Mouse (Mus musculus): ENCODE measurements around the gene Mmp19. TPM values are rescaled to one million over a fixed set of nuclear protein-coding genes. Genes with fewer than 3 reads are reported as not detected.

The Mmp19 gene
- polyA plus RNA-seq, 1 experiment from 2014 or later: 0.59 TPM

DNA sequence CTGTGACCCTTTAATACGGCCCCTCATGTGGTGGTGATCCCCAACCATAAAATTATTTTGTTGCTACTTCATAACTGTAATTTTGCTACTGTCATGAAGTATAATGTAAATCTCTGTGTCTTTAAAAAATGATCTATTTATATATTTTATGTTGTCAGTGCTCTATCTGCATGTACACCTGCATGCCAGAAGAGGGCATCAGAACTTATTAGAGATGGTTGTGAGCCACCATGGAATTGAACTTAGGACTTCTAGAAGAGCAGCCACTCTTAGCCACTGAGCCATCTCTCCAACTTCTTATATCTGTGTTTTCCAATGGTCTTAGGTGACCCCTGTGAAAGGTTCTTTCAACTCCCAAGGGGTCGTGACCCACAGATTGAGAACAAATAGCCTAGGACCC, 17.8 kb upstream of the Mmp19 start:
- Histone ChIP-seq H3K4me2 (no peak overlapping the region), H3K4me3 (no peak overlapping the region), H3K9ac (no peak overlapping the region), H3K4me1 (replicated peaks) (no peaks in the 10 kb centered on the region), H3K27me3 (no peaks in the 10 kb centered on the region), H3K9me3 (no peaks in the 10 kb centered on the region), H3K27ac (replicated peaks) (no peak overlapping the region), H3K36me3 (peaks cover 3% of the 10 kb centered on the region; the same call in 1 of the 2 replicates)
- 89% methylated on average over 2 of the region's 2 CpGs for WGBS
- no peak for ATAC-seq (ENCODE audit: low read depth)

DNA sequence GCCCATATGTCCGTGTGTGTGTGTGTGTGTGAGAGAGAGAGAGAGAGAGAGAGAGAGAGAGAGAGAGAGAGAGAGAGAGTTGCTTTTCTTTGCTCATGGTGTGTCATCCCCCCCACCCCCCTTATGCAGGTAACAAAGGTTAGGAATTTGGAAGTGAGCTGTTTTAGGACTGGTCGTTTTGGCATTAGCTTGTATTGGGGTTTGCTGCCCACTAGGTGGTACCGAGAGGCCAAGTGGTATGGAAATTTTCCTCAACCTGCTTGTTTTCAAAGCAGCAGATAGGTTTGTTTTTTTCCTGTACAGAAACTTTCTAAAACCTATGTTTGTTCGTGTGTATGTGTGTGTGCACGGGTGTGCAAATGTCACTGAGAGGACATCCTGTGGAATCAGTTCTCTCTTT, 17.0 kb upstream of the Mmp19 start:
- no peak overlapping the region for H3K27ac ChIP-seq (replicated peaks)
- ATAC-seq (ENCODE audit: low read depth): no peak
- no peak overlapping the region for H3K4me3 ChIP-seq
- H3K4me2 ChIP-seq: no peak overlapping the region
- H3K9me3 ChIP-seq: no peaks in the 10 kb centered on the region
- H3K9ac ChIP-seq: no peak overlapping the region
- 27% methylated on average over 5 of the region's 5 CpGs for WGBS
- no peaks in the 10 kb centered on the region for H3K4me1 ChIP-seq (replicated peaks)
- no peaks in the 10 kb centered on the region for H3K27me3 ChIP-seq
- H3K36me3 ChIP-seq: no peaks in the 10 kb centered on the region

DNA sequence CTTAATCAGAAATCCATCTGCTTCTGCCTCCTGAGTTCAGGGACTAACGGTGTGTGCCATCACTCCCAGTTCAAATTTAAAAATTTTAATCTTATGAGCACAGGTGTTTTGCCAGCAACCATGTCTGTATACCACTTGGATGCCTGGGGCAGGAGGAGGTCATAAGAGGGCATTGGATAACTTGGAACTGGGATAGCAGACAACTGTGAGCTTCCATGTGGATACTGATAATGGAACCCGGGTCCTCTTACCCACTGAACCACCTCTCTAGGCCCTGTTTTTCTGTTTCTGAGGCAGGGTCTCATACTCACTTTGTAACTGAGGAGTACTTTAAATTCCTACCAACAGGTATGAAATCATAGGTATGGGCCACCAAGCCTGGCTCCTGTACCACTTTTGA, 12.3 kb upstream of the Mmp19 start:
- Histone ChIP-seq H3K27me3 (no peaks in the 10 kb centered on the region), H3K9me3 (0 out of 2 replicates have a peak, but pooled peaks cover 6% of the 10 kb centered on the region), H3K9ac (no peak overlapping the region), H3K4me3 (no peak overlapping the region), H3K4me1 (replicated peaks) (no peaks in the 10 kb centered on the region), H3K27ac (replicated peaks) (no peak overlapping the region; the same call in 1 of the 2 replicates), H3K36me3 (no peaks in the 10 kb centered on the region), H3K4me2 (no peak overlapping the region)
- 89% methylated on average over 2 of the region's 2 CpGs for WGBS
- ATAC-seq (ENCODE audit: low read depth): no peak

DNA sequence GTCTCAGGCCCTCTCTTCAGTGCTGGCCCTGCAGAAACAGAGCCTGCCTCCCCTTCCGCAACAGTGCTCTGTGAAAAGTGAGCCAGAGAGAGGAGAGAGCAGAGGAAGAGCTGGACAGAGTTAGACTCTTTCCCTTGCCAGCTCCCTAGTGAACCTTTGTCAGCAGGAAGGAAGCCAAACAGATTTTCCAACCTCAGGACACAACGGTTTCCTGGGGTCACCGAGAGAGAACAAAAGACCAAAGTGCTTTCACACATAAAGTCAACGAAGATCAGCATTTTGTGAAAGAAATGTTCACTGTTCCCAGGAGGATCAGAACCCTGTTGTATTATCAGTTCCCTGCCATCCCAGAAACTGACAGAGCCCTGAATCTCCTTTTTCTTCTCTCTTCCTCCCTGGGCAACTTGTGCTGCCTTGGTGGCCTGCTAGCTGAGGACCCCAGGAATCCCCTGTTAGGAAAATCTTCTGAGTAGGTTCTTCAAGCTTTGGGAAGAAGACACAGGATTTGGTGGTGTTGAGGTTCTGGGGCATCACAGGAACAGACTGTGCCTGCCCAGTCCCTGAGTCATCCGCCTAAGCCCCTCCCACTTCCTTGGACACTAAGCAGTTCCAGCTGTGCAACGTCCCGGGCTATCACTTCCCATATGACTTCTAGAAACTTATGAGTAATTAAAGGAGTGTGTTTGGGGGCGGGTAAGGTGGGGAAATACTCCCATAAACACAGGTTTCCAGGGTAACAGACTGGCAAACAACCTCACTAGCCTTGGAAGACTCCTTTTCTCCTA, 11.5 kb upstream of the Mmp19 start:
- H3K9me3 ChIP-seq: peaks cover 13% of the 10 kb centered on the region; the same call in 1 of the 2 replicates
- H3K27ac ChIP-seq (replicated peaks): no peak overlapping the region; the same call in 1 of the 2 replicates
- no peak overlapping the region for H3K4me2 ChIP-seq
- H3K36me3 ChIP-seq: no peaks in the 10 kb centered on the region
- no peaks in the 10 kb centered on the region for H3K4me1 ChIP-seq (replicated peaks)
- H3K27me3 ChIP-seq: no peaks in the 10 kb centered on the region
- H3K4me3 ChIP-seq: no peak overlapping the region
- 43% methylated on average over 8 of the region's 8 CpGs for WGBS
- no peak overlapping the region for H3K9ac ChIP-seq
- no peak for ATAC-seq (ENCODE audit: low read depth)

DNA sequence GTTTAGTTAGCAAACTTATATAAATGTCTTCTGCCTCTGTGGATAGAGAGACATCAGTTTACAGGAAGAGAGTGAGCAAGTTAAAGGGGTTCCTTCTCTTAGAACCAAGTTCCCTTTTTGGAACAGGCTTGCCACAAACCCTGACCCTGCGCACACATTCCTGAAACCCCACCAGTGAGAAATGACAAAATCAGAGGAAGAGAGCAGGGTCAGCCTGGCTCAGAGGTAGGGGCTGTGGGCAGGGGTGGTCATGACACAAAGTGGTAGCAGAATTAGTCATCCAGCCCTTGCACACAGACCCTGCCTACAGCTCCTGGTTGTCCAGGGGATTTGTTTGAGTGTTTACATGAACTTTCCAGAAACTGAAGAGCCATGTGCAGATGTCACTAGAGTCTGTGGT, 10.5 kb upstream of the Mmp19 start:
- no peak for ATAC-seq (ENCODE audit: low read depth)
- Histone ChIP-seq H3K36me3 (no peaks in the 10 kb centered on the region), H3K27me3 (no peaks in the 10 kb centered on the region), H3K9me3 (peaks cover 14% of the 10 kb centered on the region; the same call in 1 of the 2 replicates), H3K27ac (replicated peaks) (no peak overlapping the region), H3K9ac (no peak overlapping the region), H3K4me1 (replicated peaks) (no peaks in the 10 kb centered on the region), H3K4me3 (no peak overlapping the region), H3K4me2 (no peak overlapping the region)
- 92% methylated on average over 1 of the region's 1 CpGs for WGBS

DNA sequence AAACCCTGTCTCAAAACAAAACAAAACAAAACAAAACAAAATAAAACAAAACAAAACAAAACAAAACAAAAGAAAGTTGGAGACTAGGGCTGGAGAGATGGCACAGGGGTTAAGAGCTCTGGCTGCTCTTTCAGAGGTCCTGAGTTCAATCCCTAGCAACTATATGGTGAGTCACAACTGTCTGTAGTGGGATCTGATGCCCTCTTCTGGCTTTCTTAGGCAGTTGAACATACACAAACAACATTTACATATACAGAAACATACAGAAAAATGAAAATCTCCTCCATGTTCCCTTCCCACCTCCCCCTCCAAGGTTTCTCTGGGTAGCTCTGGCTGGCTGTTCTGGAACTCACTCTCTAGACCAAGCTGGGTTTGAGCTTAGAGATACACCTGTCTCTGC, 1.3 kb downstream of the Mmp19 start:
- no peak overlapping the region for H3K27ac ChIP-seq (replicated peaks)
- H3K9me3 ChIP-seq: no peaks in the 10 kb centered on the region
- H3K4me3 ChIP-seq: no peak overlapping the region
- no peak for ATAC-seq (ENCODE audit: low read depth)
- H3K36me3 ChIP-seq: no peaks in the 10 kb centered on the region
- no peak overlapping the region for H3K9ac ChIP-seq
- H3K27me3 ChIP-seq: no peaks in the 10 kb centered on the region
- H3K4me1 ChIP-seq (replicated peaks): no peaks in the 10 kb centered on the region
- H3K4me2 ChIP-seq: no peak overlapping the region

DNA sequence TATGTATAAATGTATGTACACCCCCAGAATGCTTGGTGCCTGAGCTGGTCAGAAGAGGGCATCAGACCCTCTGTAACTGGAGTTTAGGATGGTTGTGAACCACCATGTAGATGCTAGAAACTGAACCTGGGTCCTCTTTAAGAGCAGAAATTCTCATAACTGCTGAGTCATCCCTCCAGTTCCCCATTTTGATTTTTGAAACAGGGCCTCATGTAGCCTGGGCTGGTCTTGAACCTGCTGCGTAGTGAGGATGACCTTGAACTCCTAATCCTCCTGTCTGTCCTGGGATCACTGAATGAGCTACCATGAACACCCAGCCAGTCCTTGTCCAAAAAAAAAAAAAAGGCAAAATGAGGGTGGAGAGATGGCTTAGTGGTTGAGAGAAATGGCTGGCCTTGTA, 2.5 kb downstream of the Mmp19 start:
- 97% methylated on average over 1 of the region's 1 CpGs for WGBS
- no peak for ATAC-seq (ENCODE audit: low read depth)

DNA sequence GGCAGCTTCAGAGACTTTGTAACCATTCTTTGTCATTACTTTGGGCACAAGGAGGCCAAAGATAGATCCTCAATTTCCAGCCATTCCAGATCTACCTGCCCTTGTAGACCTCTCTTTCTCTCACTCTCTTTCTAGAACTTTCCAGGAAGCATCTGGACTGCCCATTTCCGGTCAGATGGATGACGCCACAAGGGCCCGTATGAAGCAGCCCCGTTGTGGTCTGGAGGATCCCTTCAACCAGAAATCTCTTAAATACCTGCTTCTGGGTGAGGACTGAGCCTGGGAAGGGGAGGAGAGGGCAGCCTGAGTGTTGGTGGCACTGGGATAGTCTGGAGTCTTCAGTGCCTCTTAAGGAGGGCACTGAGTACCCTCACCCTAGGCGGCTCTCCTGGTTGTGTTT, 3.7 kb downstream of the Mmp19 start:
- Histone ChIP-seq H3K27me3 (no peaks in the 10 kb centered on the region), H3K36me3 (peaks cover 22% of the 10 kb centered on the region), H3K9ac (no peak overlapping the region), H3K27ac (replicated peaks) (no peak overlapping the region), H3K4me2 (no peak overlapping the region), H3K4me1 (replicated peaks) (no peaks in the 10 kb centered on the region), H3K9me3 (no peaks in the 10 kb centered on the region), H3K4me3 (no peak overlapping the region)
- whole genome bisulfite sequencing: 90% methylated on average over 5 of the region's 5 CpGs
- no peak for ATAC-seq (ENCODE audit: low read depth)

More for the DNA sequence above, 2.5 kb downstream of the Mmp19 start:
- Histone ChIP-seq H3K9me3 (no peaks in the 10 kb centered on the region), H3K9ac (no peak overlapping the region), H3K4me2 (no peak overlapping the region), H3K36me3 (peaks cover 10% of the 10 kb centered on the region), H3K27me3 (no peaks in the 10 kb centered on the region), H3K4me3 (no peak overlapping the region), H3K27ac (replicated peaks) (no peak overlapping the region), H3K4me1 (replicated peaks) (no peaks in the 10 kb centered on the region)

DNA sequence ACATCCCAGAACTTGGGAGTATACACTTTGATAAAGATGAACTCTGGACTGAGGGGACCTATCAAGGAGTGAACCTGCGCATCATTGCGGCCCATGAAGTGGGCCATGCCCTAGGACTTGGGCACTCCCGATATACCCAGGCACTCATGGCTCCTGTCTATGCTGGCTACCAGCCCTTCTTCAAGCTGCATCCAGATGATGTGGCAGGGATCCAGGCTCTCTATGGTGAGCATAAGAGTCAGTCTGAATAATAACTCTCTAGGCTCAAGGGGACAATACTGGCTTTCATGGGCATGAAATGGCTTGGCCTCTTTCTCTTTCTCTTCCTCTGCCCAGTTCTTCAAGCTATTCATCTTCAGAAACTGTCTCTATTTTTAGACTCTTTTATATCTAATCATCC, 4.9 kb downstream of the Mmp19 start:
- H3K4me1 ChIP-seq (replicated peaks): no peaks in the 10 kb centered on the region
- WGBS: 97% methylated on average over 3 of the region's 3 CpGs
- H3K4me3 ChIP-seq: no peak overlapping the region
- H3K9me3 ChIP-seq: no peaks in the 10 kb centered on the region
- no peak overlapping the region for H3K4me2 ChIP-seq
- H3K27me3 ChIP-seq: no peaks in the 10 kb centered on the region
- H3K9ac ChIP-seq: no peak overlapping the region
- H3K27ac ChIP-seq (replicated peaks): no peak overlapping the region
- no peak for ATAC-seq (ENCODE audit: low read depth)
- H3K36me3 ChIP-seq: peaks cover 32% of the 10 kb centered on the region

DNA sequence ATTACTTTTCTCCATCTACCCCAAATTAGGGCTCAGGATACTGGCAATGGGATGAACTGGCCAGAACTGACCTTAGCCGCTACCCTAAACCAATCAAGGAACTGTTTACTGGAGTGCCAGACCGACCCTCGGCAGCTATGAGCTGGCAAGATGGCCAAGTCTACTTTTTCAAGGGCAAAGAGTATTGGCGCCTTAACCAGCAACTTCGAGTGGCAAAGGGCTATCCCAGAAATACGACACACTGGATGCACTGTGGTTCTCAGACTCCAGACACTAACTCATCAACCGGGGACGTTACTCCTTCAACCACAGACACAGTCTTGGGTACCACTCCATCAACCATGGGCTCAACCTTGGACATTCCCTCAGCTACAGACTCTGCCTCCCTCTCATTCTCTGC, 8.0 kb downstream of the Mmp19 start:
- WGBS: 91% methylated on average over 8 of the region's 8 CpGs

DNA sequence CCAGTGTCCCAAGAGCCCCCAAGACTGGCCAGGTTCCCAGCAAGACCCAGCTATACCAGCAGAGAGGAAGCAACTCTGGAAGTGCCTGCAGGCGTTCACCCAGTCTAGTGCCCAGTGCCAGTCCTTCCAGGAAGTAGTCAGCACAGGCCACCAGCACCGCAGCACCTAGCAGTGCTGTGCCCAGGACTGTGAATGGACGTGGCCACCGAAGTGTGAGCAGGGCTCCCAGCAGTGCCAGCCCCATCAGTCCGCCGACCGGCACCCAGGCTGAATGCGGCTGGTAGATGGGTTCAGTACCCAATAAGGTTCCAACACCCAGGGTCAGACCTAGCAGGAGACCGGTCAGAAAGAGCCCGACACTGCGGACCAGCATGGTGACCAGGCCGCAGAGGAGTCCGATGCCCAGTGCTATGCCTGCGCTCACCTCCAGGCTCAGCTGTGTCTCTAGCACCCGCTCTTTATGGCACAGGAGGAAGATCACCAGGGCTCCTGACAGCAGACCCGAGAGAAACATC, 11.3 kb downstream of the Mmp19 start:
- 90% methylated on average over 16 of the region's 16 CpGs for WGBS
- Histone ChIP-seq H3K9me3 (no peaks in the 10 kb centered on the region), H3K4me3 (no peak overlapping the region), H3K4me2 (0 out of 2 replicates have a peak overlapping the region, but pooled peaks have one; percentile 78), H3K36me3 (peaks cover 51% of the 10 kb centered on the region), H3K27me3 (no peaks in the 10 kb centered on the region), H3K27ac (replicated peaks) (no peak overlapping the region), H3K9ac (0 out of 2 replicates have a peak overlapping the region, but pooled peaks have one; percentile 92), H3K4me1 (replicated peaks) (peaks cover 35% of the 10 kb centered on the region)
- ATAC-seq (ENCODE audit: low read depth): no peak

More for the DNA sequence above, 8.0 kb downstream of the Mmp19 start:
- Histone ChIP-seq H3K36me3 (peaks cover 44% of the 10 kb centered on the region), H3K4me3 (no peak overlapping the region), H3K27ac (replicated peaks) (no peak overlapping the region), H3K27me3 (no peaks in the 10 kb centered on the region), H3K4me2 (no peak overlapping the region), H3K9ac (no peak overlapping the region), H3K4me1 (replicated peaks) (peaks cover 20% of the 10 kb centered on the region), H3K9me3 (no peaks in the 10 kb centered on the region)
- no peak for ATAC-seq (ENCODE audit: low read depth)

DNA sequence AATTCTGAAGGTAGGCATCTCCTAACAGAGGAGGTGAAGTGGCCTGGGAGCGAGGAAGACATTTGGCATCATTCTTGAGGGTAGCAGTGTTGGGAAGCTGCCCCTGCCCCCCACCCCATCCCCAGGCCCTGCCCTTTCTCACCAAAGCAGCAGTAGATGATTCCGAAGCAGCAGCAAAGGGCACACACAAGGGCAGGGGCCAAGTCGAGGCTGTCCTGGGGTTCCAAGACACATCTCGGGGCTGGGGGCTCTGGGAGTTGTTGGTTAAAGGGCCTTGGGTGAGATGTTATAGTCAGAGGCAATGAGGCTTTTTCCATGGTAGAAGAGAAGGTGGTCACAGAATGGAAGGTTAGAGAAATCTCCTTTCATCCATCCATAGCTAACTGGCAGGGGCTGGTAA, 12.2 kb downstream of the Mmp19 start:
- Histone ChIP-seq H3K27ac (replicated peaks) (peak overlapping the region; percentile 98; the same call in 1 of the 2 replicates), H3K9me3 (no peaks in the 10 kb centered on the region), H3K36me3 (peaks cover 51% of the 10 kb centered on the region), H3K4me2 (peak overlapping the region; percentile 78), H3K4me3 (peak overlapping the region; percentile 86), H3K4me1 (replicated peaks) (peaks cover 44% of the 10 kb centered on the region), H3K27me3 (no peaks in the 10 kb centered on the region), H3K9ac (peak overlapping the region; percentile 92)
- no peak for ATAC-seq (ENCODE audit: low read depth)
- WGBS: 58% methylated on average over 4 of the region's 4 CpGs
